Mouse (Mus musculus) gastrocnemius, postnatal 14 days (tissue): ENCODE data around the gene Unc13d. TPM values are rescaled to one million over a fixed set of nuclear protein-coding genes. Genes with fewer than 3 reads are reported as not detected.
"Not testable (repeated sequence)": the region's sequence is repeated elsewhere in the genome, so short reads cannot be mapped to it uniquely, and the experiment has no call there.

Experiments
- DNase-seq: peaks from one replicate; pipeline ENCODE4 v3.0.0; 2021; ENCODE audit warnings: mixed read lengths
- intact Hi-C: fragments of 180-260 bp; cut with DNase I; formaldehyde crosslinking; loops from one replicate; pipeline ENCODE4 v1.15.1; 2025; ENCODE audit warnings: low total_unique reads
- total RNA-seq, 2 experiments: library from RNA; stranded (reverse); gene quantifications; 2 replicates each; pipeline ENCODE4 v1.2.3; 2021

The Unc13d gene
- total RNA-seq, 2 experiments from 2014 or later, result 0.31 to 0.33 TPM

GRCm38 (mm10) chr11:116102472-116102871 lies 24.7 kb upstream of the Unc13d start:
- no peak for DNase-seq
- intact Hi-C loops, result no loop called here

GRCm38 (mm10) chr11:116101931-116102381 lies 24.2 kb upstream of the Unc13d start:
- peak; percentile 74 for DNase-seq
- intact Hi-C loops, result no loop called here

GRCm38 (mm10) chr11:116100839-116101238 lies 23.1 kb upstream of the Unc13d start:
- intact Hi-C loops, result no loop called here
- DNase-seq, result no peak

GRCm38 (mm10) chr11:116100385-116100784 lies 22.6 kb upstream of the Unc13d start:
- DNase-seq, result peak; percentile 88
- intact Hi-C loops, result no loop called here

GRCm38 (mm10) chr11:116099462-116099861 lies 21.7 kb upstream of the Unc13d start:
- DNase-seq, result no peak
- intact Hi-C loops, result no loop called here

- intact Hi-C loops, result no loop called here
- DNase-seq, result peak; percentile 42
Measured at GRCm38 (mm10) chr11:116098711-116099460, 21.1 kb upstream of the Unc13d start.

- intact Hi-C loops, result no loop called here
- DNase-seq, result no peak
Measured at GRCm38 (mm10) chr11:116096213-116097108, 18.7 kb upstream of the Unc13d start.

- DNase-seq, result no peak
- intact Hi-C loops, result no loop called here
Measured at GRCm38 (mm10) chr11:116095573-116095972, 17.8 kb upstream of the Unc13d start.

- intact Hi-C loops, result no loop called here
- no peak for DNase-seq
Measured at GRCm38 (mm10) chr11:116093771-116094565, 16.2 kb upstream of the Unc13d start.

- intact Hi-C loops, DNase-seq: not testable (repeated sequence)
Measured at GRCm38 (mm10) chr11:116092959-116093358, 15.2 kb upstream of the Unc13d start.

GRCm38 (mm10) chr11:116091591-116091990 lies 13.8 kb upstream of the Unc13d start:
- no peak for DNase-seq
- intact Hi-C loops, result loop anchor here (2.0 kb wide), 1 partner anchor 37 kb away; no protein-coding TSS in a partner anchor

- intact Hi-C loops, result no loop called here
- no peak for DNase-seq
Measured at GRCm38 (mm10) chr11:116089545-116089944, 11.8 kb upstream of the Unc13d start.

GRCm38 (mm10) chr11:116088741-116089394 lies 11.1 kb upstream of the Unc13d start:
- DNase-seq, result no peak
- intact Hi-C loops, result no loop called here

GRCm38 (mm10) chr11:116088188-116088587 lies 10.4 kb upstream of the Unc13d start:
- intact Hi-C loops, result no loop called here
- no peak for DNase-seq

- peak; percentile 91 for DNase-seq
- intact Hi-C loops, result no loop called here
Measured at GRCm38 (mm10) chr11:116087194-116088130, 9.7 kb upstream of the Unc13d start.

GRCm38 (mm10) chr11:116086258-116087193 lies 8.8 kb upstream of the Unc13d start, which contains the start of gene Wbp2:
Wbp2 (minus strand) TSS chr11:116086995.
- intact Hi-C loops, result no loop called here

GRCm38 (mm10) chr11:116084166-116084565 lies 6.4 kb upstream of the Unc13d start:
- intact Hi-C loops, result loop anchor here (5.0 kb wide), 1 partner anchor 47 kb away; no protein-coding TSS in a partner anchor
- DNase-seq, result no peak

More at GRCm38 (mm10) chr11:116086258-116087193, 8.8 kb upstream of the Unc13d start, which contains the start of gene Wbp2:
- DNase-seq, result peak; percentile 96
